Mouse (Mus musculus) Patski (cell line): ENCODE results near the gene Tigar. TPM values are rescaled to one million over a fixed set of nuclear protein-coding genes. Genes with fewer than 3 reads are reported as not detected.

ENCODE experiments used
- ATAC-seq: fragments of 100-300 bp; one replicate; pipeline ENCODE4 v1.8.0; 2021
- CTCF ChIA-PET: fragments of 350-600 bp; sonication (Branson Sonifier 250); formaldehyde crosslinking; loops from one replicate; lab custom pipeline; 2022; ENCODE audit warnings: inconsistent platforms; lab: Charles Lee
- POLR2A ChIA-PET: fragments of 350-600 bp; sonication (Branson Sonifier 250); formaldehyde crosslinking; loops from one replicate; lab custom pipeline; 2022; ENCODE audit warnings: antibody characterized with exemption, inconsistent platforms; lab: Charles Lee
- DNase-seq: peaks from one replicate; pipeline ENCODE4 v3.0.0-alpha.2; 2011; ENCODE audit warnings: low read depth, low spot score
- H3K27me3 ChIP-seq: fragments of 371-371 bp; one replicate; pipeline ENCODE4 v1.5.1; 2021
- CTCF ChIP-seq: fragments of 100-300 bp; IDR thresholded peaks from one replicate; pipeline ENCODE4 v1.5.1; 2021
- in situ Hi-C: fragments of 300-500 bp; cut with MboI; formaldehyde crosslinking; loops from 3 replicates; pipeline ENCODE4 v1.11.1; 2018; ENCODE audit warnings: low pct_unique_long_range_greater_than_20kb, mixed read lengths
- polyA plus RNA-seq: library from polyadenylated mRNA; unstranded; gene quantifications from one replicate; pipeline ENCODE4 v1.2.3, GENCODE M21; 2021

Tigar gene
- polyA plus RNA-seq, 1 experiment from 2014 or later, result 14.4 TPM

- H3K27me3 ChIP-seq, result no peaks in the 10 kb centered on the region
- in situ Hi-C loops, result loop anchor here (5.0 to 10.0 kb wide), 2 partner anchors 139 to 282 kb away; no protein-coding TSS in a partner anchor
- POLR2A ChIA-PET, result interaction anchor here (0.8 kb wide), 1 partner anchor 132 kb away, joined by 3 read pairs; no protein-coding TSS in a partner anchor
- DNase-seq, result peak; percentile 57
- CTCF ChIA-PET, result interaction anchor here (0.6 to 1.4 kb wide), 8 partner anchors 113 to 141 kb away, joined by 3 to 11 read pairs (median 5); no protein-coding TSS in a partner anchor
- peak; percentile 82 for ATAC-seq
- peak; percentile 77 for TF ChIP-seq CTCF
Measured at GRCm38 (mm10) chr6:127086739-127087138, 22.6 kb downstream of the Tigar start.

- ATAC-seq, result no peak
- DNase-seq, result no peak
- no peak for TF ChIP-seq CTCF
- ChIA-PET POLR2A (interaction anchor here (0.6 kb wide), 1 partner anchor 1370 kb away, joined by 3 read pairs; no protein-coding TSS in a partner anchor), CTCF (interaction anchor here (1.3 to 2.7 kb wide), 3 partner anchors 11 to 137 kb away, joined by 4 to 15 read pairs (median 5); no protein-coding TSS in a partner anchor)
- in situ Hi-C loops, result loop anchor here (10.0 kb wide), 1 partner anchor 277 kb away; no protein-coding TSS in a partner anchor
- H3K27me3 ChIP-seq, result no peaks in the 10 kb centered on the region
Measured at GRCm38 (mm10) chr6:127081820-127082219, 27.5 kb downstream of the Tigar start.

GRCm38 (mm10) chr6:127079867-127080731 is 29.3 kb downstream of the Tigar start:
- in situ Hi-C loops, result loop anchor here (10.0 kb wide), 1 partner anchor 275 kb away; no protein-coding TSS in a partner anchor
- TF ChIP-seq CTCF, result peak; percentile 89
- DNase-seq (no peak), ATAC-seq (peak; percentile 95)
- POLR2A ChIA-PET, result interaction anchor here (0.7 kb wide), 1 partner anchor 123 kb away, joined by 5 read pairs; no protein-coding TSS in a partner anchor
- CTCF ChIA-PET, result interaction anchor here (0.6 to 2.7 kb wide), 17 partner anchors 9 to 141 kb away, joined by 3 to 15 read pairs (median 4); partner anchors contain the start of genes D6Wsu163e and Rad51ap1
- peaks cover 4% of the 10 kb centered on the region for H3K27me3 ChIP-seq

GRCm38 (mm10) chr6:127072817-127073216 is 36.5 kb downstream of the Tigar start, which contains the start of gene Fgf23:
Gene Fgf23, plus strand, starts transcription at chr6:127072902.
- POLR2A ChIA-PET, result no interaction called here
- no peak for TF ChIP-seq CTCF
- DNase-seq (no peak), ATAC-seq (no peak)
- in situ Hi-C loops, result no loop called here
- CTCF ChIA-PET, result no interaction called here
- peaks cover 10% of the 10 kb centered on the region for H3K27me3 ChIP-seq

GRCm38 (mm10) chr6:127064815-127065214 is 44.5 kb downstream of the Tigar start:
- no peak for TF ChIP-seq CTCF
- POLR2A ChIA-PET, result no interaction called here
- DNase-seq (no peak), ATAC-seq (no peak)
- in situ Hi-C loops, result no loop called here
- CTCF ChIA-PET, result interaction anchor here (1.8 kb wide), 1 partner anchor 21 kb away, joined by 4 read pairs; no protein-coding TSS in a partner anchor
- H3K27me3 ChIP-seq, result no peaks in the 10 kb centered on the region

GRCm38 (mm10) chr6:127063915-127064314 is 45.4 kb downstream of the Tigar start:
- ChIA-PET POLR2A (no interaction called here), CTCF (interaction anchor here (1.8 kb wide), 1 partner anchor 20 kb away, joined by 4 read pairs; no protein-coding TSS in a partner anchor)
- in situ Hi-C loops, result no loop called here
- TF ChIP-seq CTCF, result no peak
- DNase-seq, result no peak
- ATAC-seq, result no peak
- H3K27me3 ChIP-seq, result no peaks in the 10 kb centered on the region

- DNase-seq, result no peak
- ATAC-seq, result no peak
- in situ Hi-C loops, result no loop called here
- H3K27me3 ChIP-seq, result no peaks in the 10 kb centered on the region
- CTCF ChIA-PET, result no interaction called here
- POLR2A ChIA-PET, result interaction anchor here (0.8 kb wide), 1 partner anchor 11 kb away, joined by 3 read pairs; no protein-coding TSS in a partner anchor
- no peak for TF ChIP-seq CTCF
Measured at GRCm38 (mm10) chr6:127059975-127060374, 49.4 kb downstream of the Tigar start.

GRCm38 (mm10) chr6:127056990-127057588 is 52.3 kb downstream of the Tigar start:
- in situ Hi-C loops, result no loop called here
- peak; percentile 82 for DNase-seq
- no peaks in the 10 kb centered on the region for H3K27me3 ChIP-seq
- CTCF ChIA-PET, result interaction anchor here (0.7 to 1.3 kb wide), 3 partner anchors 23 to 40 kb away, joined by 3 read pairs; no protein-coding TSS in a partner anchor
- POLR2A ChIA-PET, result interaction anchor here (0.7 kb wide), 2 partner anchors 34 to 58 kb away, joined by 3 read pairs; no protein-coding TSS in a partner anchor
- TF ChIP-seq CTCF, result no peak
- peak; percentile 98 for ATAC-seq

GRCm38 (mm10) chr6:127050847-127051246 is 58.5 kb downstream of the Tigar start:
- ChIA-PET CTCF (interaction anchor here (1.0 kb wide), 1 partner anchor 11 kb away, joined by 3 read pairs; no protein-coding TSS in a partner anchor), POLR2A (interaction anchor here (1.5 kb wide), 1 partner anchor 15 kb away, joined by 4 read pairs; no protein-coding TSS in a partner anchor)
- in situ Hi-C loops, result no loop called here
- TF ChIP-seq CTCF, result no peak
- ATAC-seq (no peak), DNase-seq (no peak)
- no peaks in the 10 kb centered on the region for H3K27me3 ChIP-seq

- in situ Hi-C loops, result no loop called here
- no peaks in the 10 kb centered on the region for H3K27me3 ChIP-seq
- peak; percentile 60 for ATAC-seq
- TF ChIP-seq CTCF, result no peak
- ChIA-PET CTCF (interaction anchor here (1.0 to 2.1 kb wide), 2 partner anchors 9 to 50 kb away, joined by 4 to 5 read pairs; no protein-coding TSS in a partner anchor), POLR2A (no interaction called here)
- DNase-seq, result peak; percentile 37
Measured at GRCm38 (mm10) chr6:127044909-127045308, 64.4 kb downstream of the Tigar start.

Other genes with a start within 250 kb of the Tigar start
- gene Dyrk4, start 187.7 kb downstream of the Tigar start, polyA plus RNA-seq, result not detected
- gene Rad51ap1, start 170.0 kb downstream of the Tigar start, polyA plus RNA-seq, result 14.4 TPM
- 26.6 TPM for gene D6Wsu163e, start 169.6 kb downstream of the Tigar start, polyA plus RNA-seq
- gene Fgf6, start 94.0 kb downstream of the Tigar start, polyA plus RNA-seq, result not detected
- gene Fgf23, start 36.7 kb downstream of the Tigar start, polyA plus RNA-seq, result 0.08 TPM
- 89.6 TPM for gene Ccnd2, start 42.6 kb upstream of the Tigar start, polyA plus RNA-seq